In genomic region chr9:72592016-72592415, GRCm38 (mm10) we compare ENCODE assay signal across 11 mouse cellular contexts.
"Had no signal": no experiment of that assay in that cellular context is flagged by ENCODE, and none has a peak within 500 bp of the region (broad histone marks: within the 10 kb centered on the region; RNA-seq: fewer than 3 reads in every experiment).

No protein-coding gene starts in this region.

- H3K36me3 ChIP-seq: liver, embryonic 15.5 days had no signal

- H3K9me3 ChIP-seq: kidney, embryonic 15.5 days; limb, embryonic 10.5 days; liver, embryonic 15.5 days; midbrain, embryonic 13.5 days had no signal

- H3K27me3 ChIP-seq: kidney, embryonic 15.5 days; liver, embryonic 15.5 days; midbrain, embryonic 13.5 days had no signal

- DNase-seq: kidney, adult 18-20 months; kidney, postnatal 14 days; lung, adult 2 months; lung, postnatal 14 days; thymus, adult 18-20 months; thymus, postnatal 14 days had no signal

- ATAC-seq: midbrain, embryonic 13.5 days had no signal

- H3K4me1 ChIP-seq: kidney, embryonic 15.5 days; limb, embryonic 10.5 days; liver, embryonic 15.5 days; midbrain, embryonic 13.5 days had no signal

- H3K4me3 ChIP-seq: kidney, embryonic 15.5 days; left cerebral cortex, adult 2 months; limb, embryonic 10.5 days; liver, embryonic 15.5 days; midbrain, embryonic 13.5 days had no signal
